Mouse (Mus musculus) hindbrain, embryonic 10.5 days (tissue): Measurements from ENCODE around the gene Sult1a1. TPM values are rescaled to one million over a fixed set of nuclear protein-coding genes. Genes with fewer than 3 reads are reported as not detected.

ENCODE experiments used
- DNase-seq: peaks from one replicate; pipeline ENCODE4 v3.0.0-alpha.2; 2017; ENCODE audit warnings: low spot score
- H3K27ac ChIP-seq: fragments of 300-500 bp; sonication (generic); 2 replicates; pipeline ENCODE4 v1.5.1; 2016; ENCODE audit warnings: mild to moderate bottlenecking, moderate library complexity
- H3K27me3 ChIP-seq: fragments of 300-500 bp; sonication (generic); 2 replicates; pipeline ENCODE4 v1.6.1; 2016; ENCODE audit warnings: mild to moderate bottlenecking; ENCODE audit not compliant: poor library complexity, insufficient read depth, severe bottlenecking
- H3K36me3 ChIP-seq: fragments of 300-500 bp; sonication (generic); 2 replicates; pipeline ENCODE4 v1.6.1; 2016; ENCODE audit warnings: mild to moderate bottlenecking, moderate library complexity
- H3K4me1 ChIP-seq: fragments of 300-500 bp; sonication (generic); replicated peaks from 2 replicates; pipeline ENCODE4 v1.6.1; 2016; ENCODE audit warnings: mild to moderate bottlenecking
- H3K4me3 ChIP-seq: fragments of 300-500 bp; sonication (generic); 2 replicates; pipeline ENCODE4 v1.5.1; 2016; ENCODE audit warnings: mild to moderate bottlenecking, moderate library complexity
- H3K9me3 ChIP-seq: fragments of 300-500 bp; sonication (generic); 2 replicates; pipeline ENCODE4 v1.6.1; 2016; ENCODE audit warnings: mild to moderate bottlenecking, moderate library complexity
- WGBS: fragments of 180-500 bp; shearing (Covaris S2); methylation state at CpG from one replicate; pipeline ENCODE4 v1.1.7; 2016; 5-methylcytosine and 5-hydroxymethylcytosine counted together
- polyA plus RNA-seq: library from polyadenylated mRNA; unstranded; fragments of >200 nt; fragmentation: Nextera tagmentation; extraction: Ambion mirVana; gene quantifications from 2 replicates; pipeline ENCODE4 v1.2.1, GENCODE M21; 2016

The Sult1a1 gene
- polyA plus RNA-seq, 1 experiment from 2014 or later = 0.30 TPM

- Histone ChIP-seq H3K4me1 (peaks cover 62% of the 10 kb centered on the region), H3K4me3 (peak overlapping the region; percentile 78), H3K27me3 (peaks cover 52% of the 10 kb centered on the region), H3K27ac (peak overlapping the region; percentile 90), H3K36me3 (peaks cover 18% of the 10 kb centered on the region), H3K9me3 (no peaks in the 10 kb centered on the region)
- 17% methylated on average over 7 of the region's 7 CpGs for WGBS
- no peak for DNase-seq
These were observed 27.5 kb upstream of the Sult1a1 start for GRCm38 (mm10) chr7:126703757-126704077.

GRCm38 (mm10) chr7:126702861-126703756 is 26.9 kb upstream of the Sult1a1 start:
- Histone ChIP-seq H3K9me3 (no peaks in the 10 kb centered on the region), H3K27me3 (peaks cover 52% of the 10 kb centered on the region), H3K4me1 (peaks cover 62% of the 10 kb centered on the region), H3K4me3 (peak overlapping the region; percentile 78), H3K36me3 (peaks cover 23% of the 10 kb centered on the region), H3K27ac (peak overlapping the region; percentile 90; the same call in 1 of the 2 replicates)
- 87% methylated on average over 12 of the region's 12 CpGs for WGBS
- no peak for DNase-seq

GRCm38 (mm10) chr7:126702358-126702757 is 26.1 kb upstream of the Sult1a1 start:
- 80% methylated on average over 6 of the region's 6 CpGs for WGBS
- no peak for DNase-seq
- Histone ChIP-seq H3K36me3 (peaks cover 31% of the 10 kb centered on the region), H3K27ac (no peak overlapping the region), H3K9me3 (no peaks in the 10 kb centered on the region), H3K4me1 (peaks cover 66% of the 10 kb centered on the region), H3K27me3 (peaks cover 52% of the 10 kb centered on the region), H3K4me3 (no peak overlapping the region)

DNA sequence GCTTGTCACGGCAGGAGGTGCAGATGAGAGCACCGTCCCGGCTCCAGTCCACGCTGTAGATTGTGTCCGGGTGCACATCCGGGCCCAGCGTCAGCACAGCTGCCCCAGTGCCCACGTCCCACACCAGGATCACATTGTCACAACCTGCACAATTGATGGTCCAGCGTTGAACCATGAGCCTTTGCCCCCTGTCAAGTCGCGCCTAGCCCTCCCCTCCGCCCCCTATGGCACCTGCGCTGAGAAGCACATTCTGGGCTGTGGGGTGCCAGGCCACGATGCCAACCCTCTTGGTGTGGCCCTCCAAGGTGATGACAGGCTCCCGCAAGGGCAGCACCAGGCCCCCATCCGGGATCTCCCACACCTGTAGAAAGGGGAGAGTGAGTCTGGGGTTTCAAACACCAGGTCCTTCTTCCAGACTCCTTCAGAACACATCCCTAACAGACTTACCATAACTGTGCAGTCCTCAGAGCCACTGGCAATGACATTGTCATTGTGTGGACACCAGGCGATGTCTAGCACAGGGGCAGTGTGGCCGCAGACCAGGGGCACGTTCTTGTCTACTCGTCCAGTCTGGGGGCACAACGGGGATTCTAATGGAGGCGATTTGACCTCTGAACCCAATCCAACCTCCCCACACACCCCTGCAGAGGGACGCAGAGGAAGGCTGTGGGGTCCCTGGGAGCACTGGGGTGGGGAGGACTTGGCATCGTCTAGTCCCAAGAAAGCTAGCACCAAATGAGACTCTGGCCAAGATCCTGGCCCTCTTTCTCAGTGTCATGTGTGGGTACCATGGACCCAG is 25.5 kb upstream of the Sult1a1 start:
- peak overlapping the region; percentile 23; the same call in 1 of the 2 replicates for H3K27ac ChIP-seq
- peaks cover 72% of the 10 kb centered on the region for H3K4me1 ChIP-seq
- H3K4me3 ChIP-seq = peak overlapping the region; percentile 29; the same call in 1 of the 2 replicates
- 56% methylated on average over 24 of the region's 24 CpGs for WGBS
- no peak for DNase-seq
- peaks cover 52% of the 10 kb centered on the region for H3K27me3 ChIP-seq
- H3K36me3 ChIP-seq = peaks cover 36% of the 10 kb centered on the region
- H3K9me3 ChIP-seq = no peaks in the 10 kb centered on the region

DNA sequence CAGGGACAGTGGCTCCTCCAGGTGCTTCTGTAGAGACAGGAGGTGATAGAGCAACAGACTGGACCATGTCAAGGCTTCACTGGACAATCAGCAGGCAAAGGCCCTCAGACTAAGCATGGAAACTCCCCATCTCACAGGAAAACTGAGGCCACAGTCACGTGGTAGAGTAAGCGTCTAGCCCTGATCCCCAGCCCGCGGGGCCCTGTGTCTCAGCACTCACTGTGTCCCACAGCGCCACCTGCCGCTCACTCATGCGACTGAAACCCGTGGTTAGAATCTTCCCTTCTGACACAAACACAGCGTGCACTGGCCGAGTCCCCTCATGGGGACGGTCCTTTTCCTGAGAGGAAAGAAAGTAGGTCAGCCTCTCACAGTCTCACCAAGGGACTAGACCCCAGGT is 24.8 kb upstream of the Sult1a1 start:
- no peaks in the 10 kb centered on the region for H3K9me3 ChIP-seq
- under 1% methylated on average over 11 of the region's 11 CpGs for WGBS
- peak; percentile 88 for DNase-seq
- peak overlapping the region; percentile 29; the same call in 1 of the 2 replicates for H3K4me3 ChIP-seq
- peaks cover 79% of the 10 kb centered on the region for H3K4me1 ChIP-seq
- peaks cover 36% of the 10 kb centered on the region for H3K36me3 ChIP-seq
- H3K27ac ChIP-seq = 0 out of 2 replicates have a peak overlapping the region, but pooled peaks have one; percentile 23
- peaks cover 46% of the 10 kb centered on the region for H3K27me3 ChIP-seq

DNA sequence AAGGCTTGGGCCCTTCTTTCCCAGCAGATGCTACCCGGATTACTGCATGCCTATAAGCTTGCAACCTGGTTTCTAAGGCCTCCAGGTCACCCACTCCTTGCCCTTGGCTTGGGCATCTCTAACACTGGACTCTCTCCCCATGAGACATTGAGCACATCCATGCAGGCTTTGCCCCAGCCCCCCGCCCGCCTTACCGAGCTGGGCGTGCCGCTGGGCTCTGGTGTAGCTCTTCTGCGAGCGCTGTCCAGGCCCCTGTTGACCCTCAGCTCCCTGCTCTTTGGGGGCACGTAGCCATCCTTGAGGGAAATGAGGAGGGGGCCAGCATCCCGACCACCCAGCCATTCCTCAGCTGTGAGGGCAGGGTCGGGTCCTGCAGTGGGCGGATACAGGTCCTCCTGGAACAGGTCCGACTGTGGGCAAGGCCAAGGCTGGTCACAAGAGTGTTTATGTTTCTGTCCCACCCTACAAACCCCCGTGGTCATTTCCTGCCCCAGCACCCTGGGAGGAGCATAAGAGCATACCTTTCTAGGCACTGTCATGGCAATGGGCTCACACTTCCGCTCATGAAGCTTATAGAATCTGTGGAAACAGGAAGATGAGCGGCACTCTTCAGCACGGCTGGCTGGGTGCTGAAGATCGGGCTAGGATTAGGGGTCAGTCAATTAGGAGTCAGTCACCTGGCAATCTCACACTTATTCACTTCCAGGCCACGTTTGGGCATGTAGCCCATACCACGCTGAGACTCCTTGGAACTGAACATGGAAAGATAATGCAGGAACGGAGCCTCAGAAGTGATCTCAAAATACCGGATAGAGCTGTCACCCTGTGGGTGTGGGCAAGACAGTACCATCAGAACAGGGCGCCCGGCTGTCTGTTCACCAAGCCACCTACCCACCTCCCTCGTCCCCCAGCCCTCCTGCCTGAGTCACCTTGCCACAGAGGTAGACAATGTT is 24.1 kb upstream of the Sult1a1 start:
- peaks cover 76% of the 10 kb centered on the region for H3K4me1 ChIP-seq
- H3K36me3 ChIP-seq = peaks cover 36% of the 10 kb centered on the region
- DNase-seq = no peak
- 83% methylated on average over 25 of the region's 25 CpGs for WGBS
- H3K4me3 ChIP-seq = peak overlapping the region; percentile 29; the same call in 1 of the 2 replicates
- no peaks in the 10 kb centered on the region for H3K9me3 ChIP-seq
- H3K27me3 ChIP-seq = peaks cover 39% of the 10 kb centered on the region
- no peak overlapping the region for H3K27ac ChIP-seq

GRCm38 (mm10) chr7:126697838-126698237 is 21.6 kb upstream of the Sult1a1 start:
- H3K4me3 ChIP-seq = no peak overlapping the region
- H3K27ac ChIP-seq = no peak overlapping the region
- DNase-seq = no peak
- H3K27me3 ChIP-seq = peaks cover 14% of the 10 kb centered on the region
- WGBS = 96% methylated on average over 8 of the region's 8 CpGs
- H3K36me3 ChIP-seq = peaks cover 36% of the 10 kb centered on the region
- H3K4me1 ChIP-seq = peaks cover 67% of the 10 kb centered on the region
- H3K9me3 ChIP-seq = no peaks in the 10 kb centered on the region

GRCm38 (mm10) chr7:126696886-126697285 is 20.7 kb upstream of the Sult1a1 start:
- H3K4me1 ChIP-seq = peaks cover 58% of the 10 kb centered on the region
- peak overlapping the region; percentile 93 for H3K4me3 ChIP-seq
- 0 out of 2 replicates have a peak overlapping the region, but pooled peaks have one; percentile 97 for H3K27ac ChIP-seq
- no peak for DNase-seq
- H3K27me3 ChIP-seq = peaks cover 5% of the 10 kb centered on the region
- WGBS = 79% methylated on average over 3 of the region's 3 CpGs
- H3K36me3 ChIP-seq = peaks cover 46% of the 10 kb centered on the region
- H3K9me3 ChIP-seq = no peaks in the 10 kb centered on the region

DNA sequence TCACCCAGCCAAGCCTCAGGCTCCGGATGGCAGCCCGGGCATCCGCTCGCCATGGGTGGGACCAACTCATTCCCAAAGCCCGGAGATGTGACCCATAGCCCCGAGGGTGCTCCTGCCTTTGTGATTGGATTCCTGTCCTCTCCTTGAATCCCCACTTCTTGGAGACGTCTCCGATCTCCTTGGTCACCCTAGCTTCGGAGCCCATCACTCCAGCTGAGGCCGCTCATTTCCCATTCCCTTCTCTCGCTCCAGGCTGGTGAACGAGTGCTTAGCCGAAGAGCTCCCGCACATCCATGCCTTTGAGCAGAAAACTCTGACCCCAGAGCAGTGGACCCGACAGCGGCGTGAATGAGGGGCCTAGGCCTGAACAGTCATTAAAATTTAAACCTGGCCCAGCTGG is 20.1 kb upstream of the Sult1a1 start:
- H3K27me3 ChIP-seq = no peaks in the 10 kb centered on the region
- H3K9me3 ChIP-seq = no peaks in the 10 kb centered on the region
- peaks cover 52% of the 10 kb centered on the region for H3K36me3 ChIP-seq
- WGBS = 5% methylated on average over 17 of the region's 17 CpGs
- H3K27ac ChIP-seq = peak overlapping the region; percentile 97
- H3K4me3 ChIP-seq = peak overlapping the region; percentile 93
- DNase-seq = no peak
- peaks cover 52% of the 10 kb centered on the region for H3K4me1 ChIP-seq

DNA sequence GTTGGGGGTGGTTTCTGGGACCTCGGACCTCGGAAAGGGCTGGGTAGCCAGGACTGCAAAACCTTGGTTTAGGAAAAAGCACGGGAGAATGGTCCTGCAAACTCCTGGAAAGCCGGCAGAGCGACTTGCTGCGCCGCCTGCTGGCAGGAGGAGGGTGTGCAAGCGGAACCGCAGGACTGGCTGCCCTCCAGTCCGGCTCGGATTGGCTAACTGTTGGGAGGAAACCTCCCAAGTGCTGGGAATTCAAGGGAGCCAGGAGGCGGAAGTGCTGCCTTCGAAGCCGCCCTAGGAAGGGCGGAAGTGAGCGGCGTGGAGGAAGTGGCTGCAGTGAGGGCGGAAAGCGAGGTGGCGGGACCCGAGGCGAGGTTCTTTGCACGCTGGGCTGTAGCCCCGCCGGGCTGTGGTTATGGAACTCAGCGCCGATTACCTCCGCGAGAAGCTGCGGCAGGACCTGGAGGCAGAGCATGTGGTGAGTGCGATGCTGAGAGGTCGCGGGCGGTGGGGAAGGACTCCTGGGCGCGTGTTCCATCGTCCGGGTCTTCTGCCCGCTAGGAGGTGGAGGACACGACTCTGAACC is 19.5 kb upstream of the Sult1a1 start, which contains the start of gene Slx1b:
Slx1b (minus strand) TSS at position 154 of the 577 bp plus-strand sequence.
- no peaks in the 10 kb centered on the region for H3K9me3 ChIP-seq
- H3K27ac ChIP-seq = peak within 1 kb of the TSS; percentile 97
- H3K4me1 ChIP-seq = peaks cover 47% of the 10 kb centered on the region
- WGBS = under 1% methylated on average over 40 of the region's 40 CpGs
- peak within 1 kb of the TSS; percentile 93 for H3K4me3 ChIP-seq
- peak; percentile 97 for DNase-seq
- H3K36me3 ChIP-seq = peaks cover 57% of the 10 kb centered on the region
- H3K27me3 ChIP-seq = no peaks in the 10 kb centered on the region

GRCm38 (mm10) chr7:126695210-126695611 is 19.0 kb upstream of the Sult1a1 start, which contains the start of gene Bola2:
Gene Bola2, plus strand, starts transcription at chr7:126695401.
- Histone ChIP-seq H3K9me3 (no peaks in the 10 kb centered on the region), H3K4me3 (peak within 1 kb of the TSS; percentile 93), H3K4me1 (peaks cover 42% of the 10 kb centered on the region), H3K27ac (peak within 1 kb of the TSS; percentile 97), H3K36me3 (peaks cover 57% of the 10 kb centered on the region), H3K27me3 (no peaks in the 10 kb centered on the region)
- under 1% methylated on average over 31 of the region's 31 CpGs for WGBS
- no peak for DNase-seq
